Mouse (Mus musculus) forebrain, postnatal 0 days (tissue): ENCODE results near the gene Cemip2. TPM values are rescaled to one million over a fixed set of nuclear protein-coding genes. Genes with fewer than 3 reads are reported as not detected.

Source experiments
- ATAC-seq: fragments of 200-750 bp; cut with Nextera tagmentation; 2 replicates; pipeline ENCODE4 v1.8.0; 2017; ENCODE audit warnings: mild to moderate bottlenecking, moderate library complexity
- DNase-seq: peaks from one replicate; pipeline ENCODE4 v3.0.0-alpha.2; 2015
- H3K27ac ChIP-seq: fragments of 300-500 bp; sonication (generic); 2 replicates; pipeline ENCODE4 v1.5.1; 2014; ENCODE audit warnings: low read depth, mild to moderate bottlenecking, antibody characterized with exemption, low read length, moderate library complexity, mixed read lengths
- H3K27me3 ChIP-seq: fragments of 300-500 bp; sonication (generic); 2 replicates; pipeline ENCODE4 v1.6.1; 2014; ENCODE audit warnings: mild to moderate bottlenecking, low read length, mixed read lengths; ENCODE audit not compliant: insufficient read depth
- H3K36me3 ChIP-seq: fragments of 300-500 bp; sonication (generic); 2 replicates; pipeline ENCODE4 v1.6.1; 2014; ENCODE audit warnings: mild to moderate bottlenecking, moderate library complexity; ENCODE audit not compliant: insufficient read depth
- H3K4me1 ChIP-seq: fragments of 300-500 bp; sonication (generic); 2 replicates; pipeline ENCODE4 v1.6.1; 2014; ENCODE audit warnings: antibody characterized with exemption; ENCODE audit not compliant: insufficient read depth
- H3K4me2 ChIP-seq: fragments of 300-500 bp; sonication (generic); 2 replicates; pipeline ENCODE4 v1.6.1; 2014; ENCODE audit warnings: low read depth, mild to moderate bottlenecking, moderate library complexity
- H3K4me3 ChIP-seq: fragments of 300-500 bp; sonication (generic); 2 replicates; pipeline ENCODE4 v1.5.1; 2014; ENCODE audit warnings: low read depth, low read length, mixed read lengths
- H3K9ac ChIP-seq: fragments of 300-500 bp; sonication (generic); 2 replicates; pipeline ENCODE4 v1.6.1; 2014; ENCODE audit warnings: mild to moderate bottlenecking
- H3K9me3 ChIP-seq: fragments of 300-500 bp; sonication (generic); 2 replicates; pipeline ENCODE4 v1.6.1; 2016; ENCODE audit warnings: low read length
- CTCF ChIP-seq: sonication (generic); IDR thresholded peaks from 2 replicates; pipeline ENCODE4 v1.5.1; 2016; ENCODE audit warnings: antibody characterized with exemption, control low read depth, low read depth
- WGBS: fragments of 180-500 bp; shearing (Covaris S2); extraction: QIAGEN DNeasy Blood & Tissue Kit; methylation state at CpG from one replicate; pipeline ENCODE4 v1.1.7; 2014; 5-methylcytosine and 5-hydroxymethylcytosine counted together
- polyA plus RNA-seq: library from polyadenylated mRNA; unstranded; fragments of >200 nt; fragmentation: Nextera tagmentation; extraction: Ambion mirVana; gene quantifications from 2 replicates; pipeline ENCODE4 v1.2.1, GENCODE M21; 2015
- total RNA-seq: library from RNA; depleted of rRNA; stranded (reverse); fragments of >200 nt; gene quantifications from 2 replicates; pipeline ENCODE4 v1.2.3, GENCODE M21; 2014

The Cemip2 gene
- total and polyA plus RNA-seq, 2 experiments from 2014 or later, result 17.4 to 42.5 TPM

DNA sequence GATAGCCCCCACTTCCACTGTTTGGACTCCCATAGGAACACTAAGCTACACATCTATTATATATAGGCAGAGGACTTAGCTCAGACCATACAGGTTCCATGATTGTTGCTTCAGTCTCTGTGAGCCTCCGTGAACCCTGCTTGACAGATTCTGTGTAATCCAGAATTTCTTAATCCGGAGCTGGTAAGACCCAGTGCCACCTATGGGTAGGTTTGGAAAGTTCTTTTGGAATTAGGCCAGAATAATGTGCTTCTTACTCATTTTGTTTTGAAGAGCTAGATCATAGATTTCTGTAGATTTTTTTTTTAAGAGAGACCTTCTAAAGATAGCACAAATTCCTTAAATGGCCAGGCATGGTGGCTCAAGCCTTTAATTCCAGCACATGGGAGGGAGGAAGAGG is 14.1 kb upstream of the Cemip2 start:
- WGBS, result 76% methylated on average over 2 of the region's 2 CpGs
- no peaks in the 10 kb centered on the region for H3K36me3 ChIP-seq

DNA sequence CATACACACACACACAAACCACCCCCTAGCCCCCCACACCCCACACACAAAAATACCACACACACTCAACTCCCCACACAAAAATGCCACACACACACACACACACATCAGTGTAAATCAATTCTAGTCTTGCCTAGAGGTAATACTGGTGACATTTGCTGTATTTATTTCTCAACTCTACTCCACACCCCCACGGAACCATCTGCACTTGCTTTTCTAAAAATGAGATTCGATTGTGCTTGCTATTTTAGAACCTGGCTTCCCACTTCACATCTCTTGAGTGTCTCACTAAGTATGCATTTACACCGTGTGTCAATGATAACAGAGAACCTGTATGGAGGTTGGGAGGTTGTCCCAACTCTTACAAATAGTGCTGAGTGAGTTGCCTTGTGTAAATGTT is 13.4 kb upstream of the Cemip2 start:
- H3K9me3 ChIP-seq, result no peaks in the 10 kb centered on the region
- H3K4me1 ChIP-seq, result no peaks in the 10 kb centered on the region
- H3K4me2 ChIP-seq, result no peak overlapping the region
- no peak for DNase-seq
- no peak overlapping the region for H3K4me3 ChIP-seq
- no peaks in the 10 kb centered on the region for H3K27me3 ChIP-seq
- TF ChIP-seq CTCF, result no peak
- no peaks in the 10 kb centered on the region for H3K36me3 ChIP-seq
- 60% methylated on average over 3 of the region's 3 CpGs for whole genome bisulfite sequencing
- peak; percentile 43; the same call in 1 of the 2 replicates for ATAC-seq
- H3K27ac ChIP-seq, result no peak overlapping the region
- H3K9ac ChIP-seq, result no peak overlapping the region

More for the DNA sequence above, 14.1 kb upstream of the Cemip2 start:
- peak; percentile 37; the same call in 1 of the 2 replicates for TF ChIP-seq CTCF
- DNase-seq, result no peak
- H3K9me3 ChIP-seq, result no peaks in the 10 kb centered on the region
- H3K9ac ChIP-seq, result no peak overlapping the region
- no peak overlapping the region for H3K4me3 ChIP-seq
- H3K4me2 ChIP-seq, result no peak overlapping the region
- no peaks in the 10 kb centered on the region for H3K27me3 ChIP-seq
- no peak for ATAC-seq
- no peaks in the 10 kb centered on the region for H3K4me1 ChIP-seq
- H3K27ac ChIP-seq, result no peak overlapping the region

DNA sequence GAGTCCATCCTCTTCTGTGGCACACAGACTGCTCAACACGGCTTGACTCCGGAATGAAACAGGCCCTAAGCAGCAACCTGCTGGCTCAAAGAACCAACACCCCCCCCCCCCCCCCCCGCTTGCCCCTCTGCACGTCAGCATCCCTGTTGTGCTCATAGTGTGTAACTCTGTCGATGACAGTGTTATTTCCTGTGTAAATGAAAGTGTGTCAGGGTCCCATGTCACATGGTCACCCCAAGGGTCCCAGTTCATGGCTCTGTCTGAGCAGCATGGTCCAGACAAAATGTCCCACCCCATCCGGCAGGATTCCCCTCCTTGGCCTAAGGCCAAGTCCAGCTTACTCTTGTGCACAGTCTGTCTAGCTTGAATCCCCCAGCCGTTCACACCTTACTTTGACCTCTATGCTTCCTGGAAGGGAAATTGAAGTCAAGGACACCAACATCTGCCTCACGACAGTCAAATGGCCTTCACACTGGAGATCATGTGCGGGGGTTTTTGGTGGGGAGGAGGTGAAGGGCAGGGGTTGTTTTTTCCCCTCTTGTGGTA is 10.6 kb upstream of the Cemip2 start:
- H3K4me2 ChIP-seq, result no peak overlapping the region
- no peaks in the 10 kb centered on the region for H3K36me3 ChIP-seq
- H3K4me3 ChIP-seq, result no peak overlapping the region
- no peak overlapping the region for H3K9ac ChIP-seq
- DNase-seq (no peak), ATAC-seq (no peak)
- no peaks in the 10 kb centered on the region for H3K9me3 ChIP-seq
- WGBS, result 78% methylated on average over 9 of the region's 9 CpGs
- no peak for TF ChIP-seq CTCF
- H3K27ac ChIP-seq, result no peak overlapping the region
- no peaks in the 10 kb centered on the region for H3K4me1 ChIP-seq
- no peaks in the 10 kb centered on the region for H3K27me3 ChIP-seq

- H3K9me3 ChIP-seq, result no peaks in the 10 kb centered on the region
- no peak overlapping the region for H3K4me3 ChIP-seq
- no peak overlapping the region for H3K4me2 ChIP-seq
- H3K4me1 ChIP-seq, result no peaks in the 10 kb centered on the region
- H3K36me3 ChIP-seq, result no peaks in the 10 kb centered on the region
- DNase-seq (no peak), ATAC-seq (no peak)
- no peak for TF ChIP-seq CTCF
- WGBS, result 43% methylated on average over 3 of the region's 3 CpGs
- H3K9ac ChIP-seq, result no peak overlapping the region
- H3K27me3 ChIP-seq, result no peaks in the 10 kb centered on the region
- no peak overlapping the region for H3K27ac ChIP-seq
Measured at GRCm38 (mm10) chr19:21769796-21770195, 8.3 kb upstream of the Cemip2 start.

DNA sequence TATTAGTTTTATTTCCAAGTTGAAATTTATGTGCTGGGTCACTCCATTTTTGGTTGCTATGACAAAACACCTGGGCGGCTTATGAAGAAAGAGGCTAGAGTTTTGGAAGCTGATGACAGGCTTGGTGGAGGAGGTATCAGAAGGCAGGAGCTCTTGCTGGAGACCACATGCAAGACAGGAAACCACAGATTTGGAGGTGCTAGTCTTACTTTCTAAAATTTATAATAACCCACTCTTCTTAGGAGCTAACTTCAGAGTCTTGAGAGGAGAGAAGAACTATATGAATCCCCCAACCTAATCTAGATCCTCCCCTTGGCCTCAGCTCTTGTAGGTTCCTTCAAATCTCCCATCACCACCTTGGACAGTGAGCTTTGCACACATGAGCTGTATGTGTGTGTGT is 6.6 kb upstream of the Cemip2 start:
- H3K27ac ChIP-seq, result no peak overlapping the region
- no peak overlapping the region for H3K4me3 ChIP-seq
- DNase-seq, result no peak
- H3K9me3 ChIP-seq, result no peaks in the 10 kb centered on the region
- no peaks in the 10 kb centered on the region for H3K36me3 ChIP-seq
- TF ChIP-seq CTCF, result no peak
- no peaks in the 10 kb centered on the region for H3K27me3 ChIP-seq
- H3K4me2 ChIP-seq, result no peak overlapping the region
- no peaks in the 10 kb centered on the region for H3K4me1 ChIP-seq
- no peak for ATAC-seq
- H3K9ac ChIP-seq, result no peak overlapping the region
- WGBS, result 100% methylated on average over 1 of the region's 1 CpGs

GRCm38 (mm10) chr19:21773621-21774020 is 4.5 kb upstream of the Cemip2 start:
- TF ChIP-seq CTCF, result no peak
- 84% methylated on average over 6 of the region's 6 CpGs for WGBS
- H3K27ac ChIP-seq, result no peak overlapping the region

DNA sequence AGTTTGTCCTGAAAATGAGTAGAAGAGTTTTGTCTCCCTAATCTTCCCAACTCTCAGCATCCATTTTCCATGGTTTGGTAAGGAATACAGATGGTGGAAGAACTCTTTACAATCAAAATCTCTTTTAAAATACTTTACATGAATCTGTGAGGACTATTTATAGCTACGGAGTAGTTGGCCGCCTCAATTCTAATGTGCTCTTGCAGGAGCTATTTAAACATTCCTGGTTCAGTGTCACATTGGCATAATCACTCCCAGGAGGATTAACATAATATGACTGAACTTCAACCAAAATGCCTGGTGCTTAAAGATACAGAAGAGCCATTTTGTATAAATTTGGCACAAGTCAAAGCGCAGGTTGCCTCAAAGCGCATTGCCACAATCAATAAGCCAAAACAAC is 2.5 kb upstream of the Cemip2 start:
- H3K36me3 ChIP-seq, result no peaks in the 10 kb centered on the region
- H3K27me3 ChIP-seq, result no peaks in the 10 kb centered on the region
- no peak for TF ChIP-seq CTCF
- H3K27ac ChIP-seq, result no peak overlapping the region
- H3K9me3 ChIP-seq, result no peaks in the 10 kb centered on the region
- H3K4me2 ChIP-seq, result no peak overlapping the region
- no peaks in the 10 kb centered on the region; the same call in 1 of the 2 replicates for H3K4me1 ChIP-seq
- no peak overlapping the region for H3K4me3 ChIP-seq
- WGBS, result 60% methylated on average over 4 of the region's 4 CpGs
- ATAC-seq (no peak), DNase-seq (peak; percentile 56)
- H3K9ac ChIP-seq, result no peak overlapping the region

More at GRCm38 (mm10) chr19:21773621-21774020, 4.5 kb upstream of the Cemip2 start:
- Histone ChIP-seq H3K9ac (no peak overlapping the region), H3K9me3 (no peaks in the 10 kb centered on the region), H3K4me2 (no peak overlapping the region), H3K4me1 (no peaks in the 10 kb centered on the region), H3K36me3 (no peaks in the 10 kb centered on the region), H3K27me3 (no peaks in the 10 kb centered on the region), H3K4me3 (no peak overlapping the region)
- no peak for ATAC-seq
- no peak for DNase-seq
